Mouse (Mus musculus) lung, embryonic 14.5 days (tissue): Measurements from ENCODE around the gene Tspan32. TPM values are rescaled to one million over a fixed set of nuclear protein-coding genes. Genes with fewer than 3 reads are reported as not detected.

Experiments
- ATAC-seq: fragments of 200-750 bp; cut with Nextera tagmentation; 2 replicates; pipeline ENCODE4 v1.8.0; 2017; ENCODE audit warnings: mild to moderate bottlenecking, moderate TSS enrichment, moderate library complexity; ENCODE audit not compliant: insufficient read depth
- DNase-seq: peaks from one replicate; pipeline ENCODE4 v3.0.0-alpha.2; 2015
- H3K27ac ChIP-seq: fragments of 300-500 bp; sonication (generic); 2 replicates; pipeline ENCODE4 v1.5.1; 2014; ENCODE audit warnings: low read depth, mild to moderate bottlenecking, moderate library complexity
- H3K27me3 ChIP-seq: fragments of 300-500 bp; sonication (generic); 2 replicates; pipeline ENCODE4 v1.6.1; 2014; ENCODE audit warnings: low read length, control low read depth; ENCODE audit not compliant: insufficient read depth
- H3K36me3 ChIP-seq: fragments of 300-500 bp; sonication (generic); 2 replicates; pipeline ENCODE4 v1.6.1; 2014; ENCODE audit warnings: control low read depth; ENCODE audit not compliant: insufficient read depth
- H3K4me1 ChIP-seq: fragments of 300-500 bp; sonication (generic); 2 replicates; pipeline ENCODE4 v1.6.1; 2014; ENCODE audit warnings: antibody characterized with exemption, control low read depth; ENCODE audit not compliant: insufficient read depth
- H3K4me2 ChIP-seq: fragments of 300-500 bp; sonication (generic); 2 replicates; pipeline ENCODE4 v1.6.1; 2014; ENCODE audit warnings: mild to moderate bottlenecking
- H3K4me3 ChIP-seq: fragments of 300-500 bp; sonication (generic); 2 replicates; pipeline ENCODE4 v1.5.1; 2014; ENCODE audit warnings: low read depth, low read length
- H3K9ac ChIP-seq: fragments of 300-500 bp; sonication (generic); 2 replicates; pipeline ENCODE4 v1.6.1; 2014
- H3K9me3 ChIP-seq: fragments of 300-500 bp; sonication (generic); 2 replicates; pipeline ENCODE4 v1.6.1; 2016; ENCODE audit warnings: low read depth, low read length, control low read depth
- CTCF ChIP-seq: IDR thresholded peaks from 2 replicates; pipeline ENCODE4 v1.5.1; 2016; ENCODE audit warnings: antibody characterized with exemption, low read depth
- WGBS: fragments of 180-500 bp; shearing (Covaris S2); extraction: QIAGEN DNeasy Blood & Tissue Kit; methylation state at CpG from one replicate; pipeline ENCODE4 v1.1.7; 2014; 5-methylcytosine and 5-hydroxymethylcytosine counted together
- polyA plus RNA-seq: library from polyadenylated mRNA; unstranded; fragments of >200 nt; fragmentation: Nextera tagmentation; extraction: Ambion mirVana; gene quantifications from 2 replicates; pipeline ENCODE4 v1.2.1, GENCODE M21; 2014

The Tspan32 gene
- polyA plus RNA-seq, 1 experiment from 2014 or later = 2.1 TPM

DNA sequence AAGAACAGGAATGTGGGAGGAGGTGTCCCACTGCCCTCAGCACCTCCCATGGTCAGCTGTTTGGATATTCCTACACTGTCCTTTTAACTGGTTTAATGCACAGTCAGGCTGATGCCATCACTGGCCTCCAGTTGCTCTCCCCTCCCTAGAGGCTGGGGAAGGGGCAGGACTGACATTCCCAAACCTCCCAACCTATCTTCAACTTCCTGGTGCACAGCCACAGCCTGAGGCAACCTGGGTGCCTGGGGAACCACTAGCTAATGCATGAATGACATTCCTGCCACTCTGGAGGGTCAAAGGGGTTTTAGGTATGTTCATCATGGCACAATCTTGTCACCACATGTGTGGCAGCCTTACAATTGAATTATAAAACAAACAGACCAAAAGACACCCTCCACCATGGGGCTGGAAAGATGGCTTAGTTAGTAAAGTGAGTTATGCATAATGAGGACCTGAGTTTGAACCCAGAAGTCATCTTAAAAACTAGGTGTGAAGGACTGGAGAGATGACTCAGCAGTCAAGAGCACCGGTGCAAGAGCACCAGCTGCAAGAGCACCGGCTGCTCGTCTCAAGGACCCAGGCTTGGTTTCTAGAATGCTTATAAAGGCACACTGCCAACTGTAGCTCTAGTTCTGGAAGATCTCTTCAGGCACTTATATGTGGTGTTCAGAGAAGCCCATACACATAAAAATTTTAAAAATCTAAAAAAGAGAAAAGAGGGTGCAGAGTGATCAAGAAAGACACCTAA is 7.3 kb upstream of the Tspan32 start:
- WGBS = 16% methylated on average over 3 of the region's 3 CpGs
- H3K27me3 ChIP-seq = no peaks in the 10 kb centered on the region
- no peak overlapping the region for H3K9ac ChIP-seq
- no peaks in the 10 kb centered on the region for H3K9me3 ChIP-seq
- peak; percentile 68 for DNase-seq
- TF ChIP-seq CTCF = no peak
- no peak overlapping the region for H3K4me3 ChIP-seq
- ATAC-seq = peak; percentile 46; the same call in 1 of the 2 replicates
- H3K36me3 ChIP-seq = no peaks in the 10 kb centered on the region
- H3K27ac ChIP-seq = no peak overlapping the region; the same call in 1 of the 2 replicates
- H3K4me2 ChIP-seq = no peak overlapping the region
- 0 out of 2 replicates have a peak, but pooled peaks cover 4% of the 10 kb centered on the region for H3K4me1 ChIP-seq

DNA sequence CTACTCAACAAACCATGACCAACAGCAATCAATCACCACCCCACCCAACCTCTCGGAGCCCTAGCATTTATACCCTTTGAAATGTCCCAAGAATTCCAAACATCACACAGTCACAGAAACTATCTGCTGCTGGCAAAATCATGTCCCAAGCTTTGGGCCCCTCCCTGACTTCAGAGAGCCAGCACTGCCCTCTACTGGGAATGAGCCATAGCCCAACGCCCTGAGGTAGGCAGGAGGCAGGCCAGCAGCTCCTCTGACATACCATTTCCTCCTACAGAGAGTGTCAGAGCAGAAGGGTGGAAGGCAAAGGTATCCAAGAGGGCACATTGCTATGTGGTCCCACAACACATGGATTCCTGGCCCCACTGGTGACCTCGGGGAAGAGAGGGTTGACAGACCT is 2.2 kb upstream of the Tspan32 start:
- Histone ChIP-seq H3K27me3 (no peaks in the 10 kb centered on the region), H3K4me3 (no peak overlapping the region), H3K9ac (no peak overlapping the region), H3K36me3 (no peaks in the 10 kb centered on the region), H3K4me2 (no peak overlapping the region), H3K4me1 (0 out of 2 replicates have a peak, but pooled peaks cover 3% of the 10 kb centered on the region), H3K9me3 (no peaks in the 10 kb centered on the region), H3K27ac (no peak overlapping the region)
- peak; percentile 59 for TF ChIP-seq CTCF
- ATAC-seq (no peak), DNase-seq (peak; percentile 65)
- 16% methylated on average over 3 of the region's 3 CpGs for WGBS

DNA sequence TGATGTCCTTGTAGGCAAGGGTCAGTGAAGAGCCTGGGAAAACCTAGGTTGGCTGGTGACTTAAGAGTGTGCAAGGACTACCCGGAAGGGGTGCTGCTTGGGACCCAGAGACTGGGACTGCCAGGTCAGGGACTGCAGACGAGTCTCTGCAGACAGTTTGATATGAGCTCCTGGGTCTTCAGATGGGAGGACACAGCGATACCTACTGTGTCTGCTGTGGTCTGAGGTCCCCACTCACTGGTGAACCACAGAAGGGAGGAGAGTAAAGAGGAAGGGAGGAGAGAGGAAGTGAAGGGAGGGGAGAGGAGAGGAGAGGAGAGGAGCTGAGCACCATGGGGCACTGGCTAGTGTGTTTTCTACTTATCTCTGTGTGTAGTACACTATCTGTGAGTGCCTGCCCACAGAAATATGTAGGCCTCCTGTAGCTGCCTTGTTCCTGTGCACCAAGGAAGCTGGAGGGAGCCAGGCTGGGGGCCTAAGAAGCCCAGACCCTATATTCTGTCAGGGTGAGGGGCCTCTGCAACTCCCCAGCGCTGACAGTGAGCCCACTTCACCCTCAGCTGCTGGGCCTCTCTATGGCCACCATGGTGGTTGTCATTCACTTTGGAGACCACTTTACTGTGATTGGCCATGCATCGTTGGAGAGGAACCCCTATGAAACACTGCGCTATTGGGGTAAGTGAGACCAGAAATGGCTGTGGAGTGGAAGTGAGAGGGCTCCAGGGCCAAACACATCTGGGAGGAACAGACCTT is 674 bp downstream of the Tspan32 start:
- WGBS = 81% methylated on average over 6 of the region's 6 CpGs
- H3K9ac ChIP-seq = peak overlapping the region; percentile 31; the same call in 1 of the 2 replicates
- no peaks in the 10 kb centered on the region for H3K27me3 ChIP-seq
- TF ChIP-seq CTCF = no peak
- H3K36me3 ChIP-seq = no peaks in the 10 kb centered on the region
- H3K4me3 ChIP-seq = peak overlapping the region; percentile 8; the same call in 1 of the 2 replicates
- ATAC-seq = no peak
- peak overlapping the region; percentile 74 for H3K27ac ChIP-seq
- peaks cover 18% of the 10 kb centered on the region for H3K4me1 ChIP-seq
- DNase-seq = no peak
- no peaks in the 10 kb centered on the region for H3K9me3 ChIP-seq
- peak overlapping the region; percentile 37; the same call in 1 of the 2 replicates for H3K4me2 ChIP-seq

- Histone ChIP-seq H3K4me2 (peak overlapping the region; percentile 37; the same call in 1 of the 2 replicates), H3K4me3 (peak overlapping the region; percentile 13; the same call in 1 of the 2 replicates), H3K9me3 (no peaks in the 10 kb centered on the region), H3K36me3 (no peaks in the 10 kb centered on the region), H3K27me3 (no peaks in the 10 kb centered on the region), H3K4me1 (peaks cover 18% of the 10 kb centered on the region), H3K9ac (peak overlapping the region; percentile 31; the same call in 1 of the 2 replicates), H3K27ac (peak overlapping the region; percentile 74)
- WGBS = 68% methylated on average over 2 of the region's 2 CpGs
- DNase-seq (peak; percentile 34), ATAC-seq (no peak)
- no peak for TF ChIP-seq CTCF
Observed at GRCm38 (mm10) chr7:143006097-143006755, 1.4 kb downstream of the Tspan32 start.

DNA sequence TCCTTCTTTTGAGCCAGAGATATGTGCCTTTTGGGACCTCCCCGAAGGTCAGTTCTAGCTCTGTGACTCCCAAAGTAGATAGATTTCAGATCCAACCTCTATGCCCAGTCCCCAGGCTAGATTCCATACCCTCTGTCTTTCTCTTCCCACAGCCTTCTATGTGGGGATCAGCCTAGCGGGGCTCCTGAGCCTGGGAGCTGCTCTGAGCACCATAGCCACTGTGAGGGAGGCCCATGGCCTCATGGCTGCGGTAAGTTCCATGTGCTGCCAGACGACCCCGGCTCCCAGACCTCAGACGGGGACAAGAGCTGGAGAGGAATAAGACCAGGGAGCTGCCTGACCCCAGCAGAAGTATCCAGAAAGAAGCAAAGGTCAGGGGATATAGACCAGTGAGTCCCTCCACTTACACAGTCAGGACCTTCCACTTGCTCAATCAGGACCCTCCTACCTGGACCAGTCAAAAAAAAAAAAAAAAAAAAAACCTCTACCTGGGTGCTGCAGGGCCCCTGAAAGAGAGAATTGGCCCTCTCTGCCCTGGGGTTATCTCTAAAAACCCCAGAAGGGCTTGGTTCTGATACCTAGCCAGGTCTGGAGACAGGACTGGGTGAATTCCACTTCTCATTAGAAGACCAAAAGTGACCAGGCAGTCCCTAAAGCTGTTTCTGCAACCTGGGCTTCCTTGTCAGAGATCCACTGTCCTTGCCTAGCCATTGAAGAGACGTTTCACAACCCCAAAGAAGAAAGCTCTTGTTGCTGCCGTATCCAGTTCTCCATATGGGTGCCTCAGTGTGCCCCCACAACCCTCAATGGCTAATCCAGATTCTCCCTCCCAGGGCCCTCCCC is 2.1 kb downstream of the Tspan32 start:
- Histone ChIP-seq H3K9ac (peak overlapping the region; percentile 27), H3K4me3 (peak overlapping the region; percentile 13; the same call in 1 of the 2 replicates), H3K4me2 (peak overlapping the region; percentile 33; the same call in 1 of the 2 replicates), H3K27me3 (no peaks in the 10 kb centered on the region), H3K4me1 (peaks cover 24% of the 10 kb centered on the region), H3K36me3 (no peaks in the 10 kb centered on the region), H3K27ac (peak overlapping the region; percentile 96; the same call in 1 of the 2 replicates), H3K9me3 (no peaks in the 10 kb centered on the region)
- ATAC-seq = no peak
- WGBS = 80% methylated on average over 8 of the region's 8 CpGs
- no peak for TF ChIP-seq CTCF
- no peak for DNase-seq
